Mouse (Mus musculus): Measurements from ENCODE around the gene Gabpa.

- no peak for TF ChIP-seq CTCF (IDR thresholded peaks at IDR 0.05; ENCODE audit: extremely low read depth, insufficient read length, insufficient replicate concordance, low read depth, low read length)
- TF ChIP-seq POLR2A (IDR thresholded peaks at IDR 0.05; ENCODE audit: low read depth, low read length): no peak
Observed at GRCm38 (mm10) chr16:84796678-84797077, 38.0 kb upstream of the Gabpa start.

All from small intestine, adult 2 months (tissue).